Mouse (Mus musculus) thymus, adult 2 months (tissue): ENCODE measurements around the gene Smndc1. TPM values are rescaled to one million over a fixed set of nuclear protein-coding genes. Genes with fewer than 3 reads are reported as not detected.

Source experiments
- DNase-seq: peaks from one replicate; pipeline ENCODE4 v3.0.0; 2021
- H3K27ac ChIP-seq: fragments of 200-500 bp; 2 replicates; pipeline ENCODE4 v1.5.1; 2012; ENCODE audit warnings: low read length, control low read depth; ENCODE audit not compliant: control insufficient read depth, insufficient read depth
- H3K27me3 ChIP-seq: fragments of 200-500 bp; 2 replicates; pipeline ENCODE4 v1.6.1; 2012; ENCODE audit warnings: mild to moderate bottlenecking, low read length, moderate library complexity, mixed read lengths; ENCODE audit not compliant: control insufficient read depth, insufficient read depth
- H3K36me3 ChIP-seq: fragments of 200-500 bp; 2 replicates; pipeline ENCODE4 v1.6.1; 2012; ENCODE audit warnings: mild to moderate bottlenecking, low read length, moderate library complexity; ENCODE audit not compliant: control insufficient read depth, insufficient read depth
- H3K4me1 ChIP-seq: fragments of 200-500 bp; replicated peaks from 2 replicates; pipeline ENCODE4 v1.6.1; 2012; ENCODE audit warnings: low read length; ENCODE audit not compliant: control insufficient read depth, insufficient read depth
- H3K4me3 ChIP-seq: fragments of 200-500 bp; 2 replicates; pipeline ENCODE4 v1.5.1; 2012; ENCODE audit warnings: mild to moderate bottlenecking, low read length, control low read depth, moderate library complexity; ENCODE audit not compliant: control insufficient read depth, insufficient read depth
- CTCF ChIP-seq: fragments of 200-500 bp; IDR thresholded peaks from 2 replicates; pipeline ENCODE4 v1.5.1; 2012; ENCODE audit warnings: mild to moderate bottlenecking, control low read depth, low read length, moderate library complexity, borderline replicate concordance; ENCODE audit not compliant: control insufficient read depth, poor library complexity, insufficient read depth; ENCODE audit errors: extremely low read depth
- POLR2A ChIP-seq: fragments of 200-500 bp; IDR thresholded peaks from 2 replicates; pipeline ENCODE4 v1.6.1; 2012; ENCODE audit warnings: mild to moderate bottlenecking, low read length, control low read depth, moderate library complexity; ENCODE audit not compliant: control insufficient read depth, poor library complexity, insufficient read depth; ENCODE audit errors: extremely low read depth
- WGBS: fragments of 180-500 bp; shearing (Covaris S2); methylation state at CpG from one replicate; pipeline ENCODE4 v1.1.7; 2018; 5-methylcytosine and 5-hydroxymethylcytosine counted together
- polyA plus RNA-seq: library from polyadenylated mRNA; depleted of rRNA; stranded (reverse); fragments of >200 nt; gene quantifications from 2 replicates; pipeline ENCODE4 v1.2.3, GENCODE M21; 2012

Smndc1 gene
- polyA plus RNA-seq, 1 experiment: 6.8 TPM

DNA sequence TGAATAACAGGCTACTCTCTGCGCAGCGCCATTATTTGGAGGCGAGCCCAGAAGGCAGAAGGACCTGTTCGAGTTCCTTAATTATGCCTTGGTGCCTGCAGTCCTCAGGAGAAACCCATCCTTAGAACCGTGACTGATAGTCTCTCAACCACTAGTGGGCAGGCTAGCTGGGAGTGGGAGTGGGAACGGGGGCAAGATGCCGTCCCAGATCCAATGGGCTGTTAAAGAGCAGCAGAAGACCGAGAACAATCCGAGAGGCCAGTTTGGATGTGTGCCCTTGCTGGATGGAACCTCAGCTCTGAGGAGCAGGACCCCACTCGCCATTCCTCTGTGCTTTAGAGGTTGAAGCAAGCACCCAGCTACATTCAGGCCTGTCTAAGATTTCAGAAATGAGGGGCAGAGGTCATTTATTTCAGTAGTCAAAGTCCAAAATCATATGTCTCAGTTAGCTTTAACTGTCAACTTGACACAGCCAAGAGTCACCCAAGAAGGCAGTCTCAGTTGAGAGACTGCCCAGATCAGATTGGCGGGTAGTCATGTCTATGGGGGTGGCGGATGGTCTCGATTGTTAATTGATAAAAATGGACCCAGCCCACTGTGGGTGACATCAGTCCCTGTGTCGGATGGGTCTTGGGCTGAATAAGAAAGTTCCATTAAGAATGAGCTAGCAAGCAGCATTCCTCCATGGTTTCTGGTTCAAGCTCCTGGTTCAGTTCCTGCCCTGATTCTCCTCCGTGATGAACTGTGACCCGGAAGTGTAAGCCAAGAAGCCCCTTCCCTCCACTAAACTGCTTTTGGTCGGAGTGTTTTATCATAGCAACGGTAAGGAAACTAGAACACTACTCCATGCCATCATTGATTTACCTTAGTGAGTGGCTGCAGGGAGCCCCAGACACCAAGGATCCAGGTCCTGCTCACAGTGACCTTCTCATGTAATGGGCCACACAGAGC lies 32.3 kb upstream of the Smndc1 start:
- Histone ChIP-seq H3K36me3 (no peaks in the 10 kb centered on the region), H3K4me3 (no peak overlapping the region), H3K4me1 (peaks cover 49% of the 10 kb centered on the region), H3K27ac (peak overlapping the region; percentile 96), H3K27me3 (no peaks in the 10 kb centered on the region)
- TF ChIP-seq POLR2A (no peak), CTCF (no peak)
- DNase-seq: peak; percentile 52
- 50% methylated on average over 17 of the region's 18 CpGs for WGBS

DNA sequence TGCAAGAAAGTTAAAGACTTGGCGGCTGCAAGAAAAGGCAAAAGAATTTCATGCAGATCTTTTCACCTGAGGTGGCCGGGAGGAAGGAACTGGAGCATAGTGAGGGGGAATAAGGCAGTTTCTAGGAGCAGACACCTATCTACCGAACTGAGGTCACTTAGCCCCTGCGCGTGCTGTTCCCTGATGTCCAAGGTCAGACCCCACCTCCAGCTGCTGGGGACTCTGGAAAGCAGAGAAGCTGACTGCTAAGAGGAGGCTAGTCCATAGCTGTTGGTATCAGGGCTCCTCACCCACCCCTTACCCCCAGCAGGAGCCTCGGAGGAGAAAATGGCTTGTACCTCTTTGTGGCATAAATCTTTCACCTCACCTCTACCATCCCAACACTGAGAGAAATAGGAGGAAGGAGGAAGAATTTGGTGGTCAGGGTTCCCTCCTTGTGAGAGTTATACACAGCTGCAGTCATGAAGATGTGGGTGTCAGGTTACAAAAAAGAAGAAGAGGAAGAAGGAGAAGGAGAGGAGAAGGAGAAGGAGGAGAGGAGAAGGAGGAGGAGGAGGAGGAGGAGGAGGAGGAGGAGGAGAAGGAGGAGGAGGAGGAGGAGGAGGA lies 31.3 kb upstream of the Smndc1 start:
- H3K4me3 ChIP-seq: peak overlapping the region; percentile 38
- H3K36me3 ChIP-seq: no peaks in the 10 kb centered on the region
- WGBS: 6% methylated on average over 6 of the region's 6 CpGs
- TF ChIP-seq CTCF (no peak), POLR2A (no peak)
- peak overlapping the region; percentile 95 for H3K27ac ChIP-seq
- peaks cover 43% of the 10 kb centered on the region for H3K4me1 ChIP-seq
- DNase-seq: no peak
- no peaks in the 10 kb centered on the region for H3K27me3 ChIP-seq

DNA sequence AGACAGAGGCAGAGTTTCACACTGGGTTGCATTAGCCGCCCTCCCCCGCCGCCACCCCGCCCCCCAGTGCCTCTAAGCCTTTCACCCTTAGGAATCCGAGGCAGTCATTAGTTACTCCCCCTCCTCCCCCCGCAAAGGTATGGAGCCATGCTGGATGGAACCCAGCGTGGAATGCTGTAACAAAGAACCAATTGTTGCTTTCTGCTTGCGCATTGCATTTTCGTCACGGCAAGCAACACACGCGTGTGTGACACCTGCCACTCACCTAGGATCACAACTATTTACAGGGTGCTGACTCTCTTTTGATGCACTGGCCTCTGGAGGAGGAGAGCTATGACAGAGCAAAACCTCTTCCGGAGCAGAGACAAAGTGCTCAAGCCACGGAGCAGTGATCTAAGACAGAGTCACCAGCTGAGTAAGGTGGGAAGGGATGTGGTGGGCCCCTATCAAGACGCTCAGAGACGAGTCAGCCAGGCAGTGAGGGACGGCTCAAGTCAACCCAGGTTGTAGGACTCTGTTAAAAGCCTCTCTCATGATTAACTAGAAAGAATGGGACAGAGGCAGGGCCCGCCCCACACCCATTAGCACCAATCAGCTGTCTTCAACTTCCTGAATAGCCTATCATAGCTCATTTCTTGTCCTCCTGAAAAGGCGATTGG lies 30.7 kb upstream of the Smndc1 start:
- Histone ChIP-seq H3K36me3 (no peaks in the 10 kb centered on the region), H3K4me3 (peak overlapping the region; percentile 37), H3K4me1 (peaks cover 43% of the 10 kb centered on the region), H3K27me3 (no peaks in the 10 kb centered on the region), H3K27ac (peak overlapping the region; percentile 95)
- TF ChIP-seq CTCF (no peak; the same call in 1 of the 2 replicates), POLR2A (0 out of 2 replicates have a peak, but pooled peaks have one; percentile 28)
- WGBS: 8% methylated on average over 19 of the region's 19 CpGs
- peak; percentile 81 for DNase-seq

DNA sequence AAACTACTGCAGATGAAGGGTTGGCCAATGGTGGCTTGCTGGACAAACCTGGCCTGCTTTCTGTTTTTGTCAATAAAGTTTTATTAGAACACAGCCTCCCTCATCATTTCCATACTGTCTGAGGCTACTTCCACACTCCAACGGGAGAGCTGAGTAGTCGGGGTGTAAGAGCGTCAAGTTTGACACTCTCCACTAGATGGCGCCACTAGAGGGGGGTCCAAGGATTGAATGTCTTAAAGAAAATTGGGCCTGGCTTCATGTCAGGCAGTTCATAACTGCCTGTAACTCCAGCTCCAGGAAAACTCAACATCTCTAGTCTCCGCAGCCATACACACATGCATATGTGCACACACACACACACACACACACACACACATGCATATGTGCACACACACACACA lies 29.5 kb upstream of the Smndc1 start:
- DNase-seq: peak; percentile 83
- Histone ChIP-seq H3K4me1 (peaks cover 31% of the 10 kb centered on the region), H3K27me3 (no peaks in the 10 kb centered on the region), H3K36me3 (no peaks in the 10 kb centered on the region), H3K27ac (no peak overlapping the region), H3K4me3 (no peak overlapping the region)
- 18% methylated on average over 5 of the region's 5 CpGs for WGBS
- TF ChIP-seq POLR2A (no peak), CTCF (no peak)

DNA sequence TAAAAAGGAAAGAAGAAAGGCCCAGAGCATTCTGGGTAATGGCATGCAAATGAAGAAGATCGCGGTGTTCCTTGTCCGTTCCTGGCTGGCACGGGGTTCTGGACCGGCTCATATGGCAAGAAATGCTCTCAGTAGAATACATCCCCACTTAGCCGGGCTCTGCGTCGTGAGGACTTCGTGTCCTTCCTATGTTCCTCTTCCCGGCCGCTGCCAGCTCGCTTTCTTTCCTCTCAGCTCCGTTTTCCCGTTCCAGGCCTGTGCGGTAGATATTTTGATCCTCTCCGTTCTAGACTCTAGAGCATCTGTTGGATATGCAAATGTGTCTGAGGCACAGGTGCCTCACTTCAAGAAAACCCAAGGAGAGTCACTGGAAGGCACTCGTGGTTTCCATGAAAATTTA lies 24.8 kb upstream of the Smndc1 start:
- H3K27ac ChIP-seq: no peak overlapping the region
- no peaks in the 10 kb centered on the region for H3K36me3 ChIP-seq
- peaks cover 2% of the 10 kb centered on the region for H3K4me1 ChIP-seq
- no peak for DNase-seq
- WGBS: 85% methylated on average over 17 of the region's 17 CpGs
- TF ChIP-seq POLR2A (no peak), CTCF (no peak)
- H3K4me3 ChIP-seq: no peak overlapping the region
- H3K27me3 ChIP-seq: no peaks in the 10 kb centered on the region

DNA sequence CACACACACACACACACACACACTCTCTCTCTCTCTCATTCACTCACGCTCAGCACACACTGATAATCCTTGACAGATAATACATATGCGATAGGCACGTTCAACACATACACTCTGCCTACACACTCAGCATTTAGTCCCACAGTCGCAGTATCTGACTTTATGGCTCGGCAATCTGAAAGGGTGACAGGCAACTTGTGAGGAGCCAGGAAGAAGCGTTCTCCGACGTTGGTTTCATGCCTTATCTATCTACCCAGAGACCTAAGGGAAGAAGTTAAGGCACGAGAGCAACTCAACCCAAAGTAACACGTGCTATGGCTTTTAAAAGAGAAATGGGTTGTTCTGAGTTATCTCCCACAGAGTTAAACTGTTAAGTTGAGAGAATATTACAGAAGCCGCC lies 24.3 kb upstream of the Smndc1 start:
- Histone ChIP-seq H3K36me3 (no peaks in the 10 kb centered on the region), H3K27me3 (no peaks in the 10 kb centered on the region), H3K4me1 (peaks cover 2% of the 10 kb centered on the region), H3K27ac (no peak overlapping the region), H3K4me3 (no peak overlapping the region)
- DNase-seq: no peak
- 90% methylated on average over 11 of the region's 11 CpGs for WGBS
- no peak for TF ChIP-seq POLR2A
